Mouse (Mus musculus): ENCODE data around the gene Aars. TPM values are rescaled to one million over a fixed set of nuclear protein-coding genes. Genes with fewer than 3 reads are reported as not detected.

Gene Aars
- 20.9 TPM for polyA plus RNA-seq (2015; fragmentation: Illumina TruSeq; extraction: RNeasy Lipid Tissue Mini Kit (QIAGEN cat#74804); ENCODE audit: insufficient read depth, low replicate concordance)

DNA sequence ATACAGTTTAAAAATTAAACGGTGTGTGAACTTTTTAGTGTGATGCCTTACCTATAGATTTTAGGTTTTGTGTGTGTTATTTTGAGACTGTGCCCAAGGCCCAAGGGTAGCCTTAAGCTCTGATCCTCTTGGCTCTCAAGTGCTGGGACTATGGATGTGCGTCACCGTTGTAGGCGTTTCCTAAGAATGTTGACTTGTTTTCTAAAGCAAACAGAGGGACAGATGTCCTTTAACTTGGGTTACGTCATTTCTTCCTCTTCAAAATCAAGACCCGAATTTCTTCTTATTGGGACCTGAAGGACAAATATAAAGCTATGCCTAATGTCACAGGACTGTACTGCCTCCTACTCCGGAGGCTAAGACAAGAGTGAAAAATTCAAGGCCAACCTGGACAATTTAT is at the start of gene Aars:
Gene Aars (plus strand): TSS at position 229 of the 400 bp plus-strand sequence.

DNA sequence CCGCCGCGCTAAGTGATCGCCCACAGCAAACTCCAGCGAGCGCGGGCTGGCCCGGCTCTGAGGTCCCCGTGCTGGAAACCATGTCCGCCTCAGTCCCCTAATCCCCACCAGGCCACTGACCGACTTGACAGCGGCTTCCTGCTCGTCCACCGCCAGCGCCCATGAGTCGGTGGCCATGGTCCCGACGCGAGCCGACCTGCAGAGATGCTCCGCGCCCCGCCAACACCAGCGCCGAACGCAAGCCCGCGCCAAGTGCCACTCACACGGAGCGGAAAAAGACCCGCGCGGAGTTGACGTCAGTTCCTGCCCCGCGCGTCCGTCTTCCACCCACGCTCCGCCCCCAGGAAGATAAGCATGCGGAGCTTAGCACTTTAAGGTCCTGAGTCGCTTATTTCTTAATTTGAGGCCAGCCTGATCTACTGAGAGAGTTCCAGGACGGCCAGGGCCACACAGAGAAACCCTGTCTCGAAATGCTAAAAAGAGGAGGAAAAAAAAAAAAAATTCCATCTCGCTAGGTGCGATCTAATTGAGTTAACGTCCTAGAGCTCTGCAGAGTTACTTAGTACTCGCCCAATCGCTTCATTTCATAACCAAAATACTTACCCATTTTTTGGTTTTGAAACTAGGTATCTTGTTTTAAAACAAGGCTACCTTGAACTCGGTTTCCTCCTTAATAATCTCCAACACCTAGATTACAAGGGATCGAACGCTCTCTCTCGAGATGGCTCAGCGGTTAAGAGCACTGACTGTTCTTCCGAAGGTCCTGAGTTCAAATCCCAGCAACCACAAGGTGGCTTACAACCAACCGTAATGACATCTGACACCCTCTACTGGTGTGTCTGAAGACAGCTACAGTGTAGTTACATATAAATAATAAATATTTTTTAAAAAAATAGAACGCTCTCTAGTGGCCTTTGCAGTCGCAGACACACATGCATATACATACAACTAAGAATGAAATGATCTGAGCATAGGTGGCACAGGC is 35.1 kb upstream of the Aars start, which contains the start of gene Ddx19a:
Gene Ddx19a (minus strand): TSS at position 254 of the 985 bp plus-strand sequence.

DNA sequence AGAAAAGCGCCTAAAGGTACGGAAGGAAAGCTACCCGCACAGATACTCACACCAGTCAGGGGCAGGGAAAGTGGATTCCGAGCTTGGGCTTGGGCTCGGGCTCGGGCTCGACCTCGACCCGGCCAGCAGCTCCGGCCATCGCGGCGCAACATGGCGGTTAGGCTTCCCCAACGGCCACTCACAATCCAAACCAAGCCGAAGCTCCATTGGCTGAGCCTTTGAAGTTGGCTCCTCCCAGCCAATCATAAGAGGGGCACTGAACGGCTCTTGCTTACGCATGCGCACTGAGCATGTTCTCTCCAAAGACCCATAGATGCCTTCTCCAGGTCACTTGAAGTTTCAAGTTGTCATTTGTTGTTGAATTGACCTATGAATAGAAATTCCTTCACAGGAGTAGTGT is 1.4 kb upstream of the Aars start, which contains the start of gene Ddx19b:
Gene Ddx19b (minus strand): TSS at position 180 of the 400 bp plus-strand sequence.

DNA sequence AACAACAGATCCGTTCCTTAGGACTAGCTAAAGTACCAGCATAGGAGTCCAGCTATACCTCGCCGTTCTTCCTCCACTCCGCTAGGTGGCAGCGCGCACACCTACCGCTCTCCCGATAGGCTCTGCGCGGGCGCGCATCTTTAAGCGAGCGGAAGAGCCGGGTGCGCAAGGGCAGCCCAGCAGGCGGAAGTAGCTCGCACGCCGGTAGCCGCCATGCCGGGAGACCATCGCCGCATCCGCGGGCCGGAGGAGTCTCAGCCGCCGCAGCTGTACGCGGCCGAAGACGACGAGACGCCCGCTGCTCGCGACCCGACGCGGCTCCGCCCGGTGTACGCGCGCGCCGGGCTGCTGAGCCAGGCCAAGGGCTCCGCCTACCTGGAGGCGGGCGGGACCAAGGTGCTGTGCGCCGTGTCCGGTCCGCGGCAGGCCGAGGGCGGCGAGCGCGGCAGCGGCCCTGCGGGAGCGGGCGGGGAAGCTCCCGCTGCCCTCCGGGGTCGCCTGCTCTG is 23.3 kb downstream of the Aars start, which contains the start of gene Exosc6:
Gene Exosc6 (plus strand): TSS at position 182 of the 506 bp plus-strand sequence.

DNA sequence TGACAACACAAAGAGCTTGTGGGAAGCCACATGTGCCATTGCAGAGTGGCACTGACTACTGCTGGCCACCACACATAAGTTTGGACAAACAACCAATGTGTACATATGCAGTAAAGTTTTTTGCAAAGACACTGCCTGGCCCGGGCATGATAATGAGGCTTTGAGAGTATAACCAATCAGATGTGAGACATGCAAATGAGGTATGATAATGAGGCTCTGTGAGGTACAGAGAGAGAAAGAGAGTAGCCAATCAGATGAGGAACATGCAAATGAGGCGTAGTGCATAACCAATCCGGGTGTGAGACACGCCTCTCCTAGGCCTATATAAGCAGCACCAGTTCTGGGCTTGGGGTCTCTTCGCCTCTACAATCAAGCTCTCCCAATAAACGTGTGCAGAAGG is 59.4 kb downstream of the Aars start, which contains the start of gene Clec18a:
Gene Clec18a (minus strand): TSS at position 101 of the 400 bp plus-strand sequence.

DNA sequence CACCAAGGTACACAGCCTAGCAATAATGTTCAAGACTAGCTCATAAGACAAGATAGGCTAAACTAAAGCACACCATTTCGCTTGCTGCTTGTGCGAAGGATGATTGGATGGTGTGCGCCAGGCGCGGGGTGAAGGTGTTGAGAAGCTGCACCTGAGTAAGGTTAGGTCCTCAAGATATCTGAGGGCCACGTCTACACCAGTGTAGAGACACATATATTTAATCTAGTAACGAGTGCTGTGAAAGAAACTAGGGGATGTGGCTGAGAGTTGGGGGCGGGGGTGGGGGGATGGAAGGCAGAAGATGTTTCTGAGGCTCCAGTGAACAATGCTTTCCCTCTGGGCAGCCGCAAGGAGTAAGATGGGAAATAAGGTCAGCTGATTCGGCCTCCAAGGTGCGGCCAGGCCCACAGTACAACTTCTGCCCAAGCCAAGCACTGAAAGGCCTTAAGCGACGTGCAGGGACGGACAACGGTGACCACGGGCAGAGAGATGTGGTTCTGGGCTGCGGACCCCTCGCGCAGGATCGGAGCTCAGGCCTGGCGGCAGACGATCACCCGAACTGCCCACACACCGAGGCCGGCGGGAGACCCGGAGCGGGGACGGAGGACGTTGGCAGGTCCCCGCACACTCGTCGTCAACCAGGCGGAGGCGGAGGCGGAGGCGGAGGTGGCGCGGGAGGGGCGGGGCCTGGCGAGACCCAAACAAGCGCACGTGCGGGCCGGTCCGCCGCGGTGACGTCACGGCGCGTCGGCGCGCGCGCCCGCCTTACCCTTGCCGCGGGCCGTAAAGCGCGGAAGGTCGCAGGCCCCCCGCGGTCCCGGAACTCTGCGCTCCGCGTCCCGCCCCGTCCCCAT is 61.1 kb downstream of the Aars start, which contains the start of gene Pdpr:
Gene Pdpr (plus strand): TSS at position 766 of the 854 bp plus-strand sequence.

Other genes with a start within 250 kb of the Aars start
- gene Il34, start 227.2 kb upstream of the Aars start, polyA plus RNA-seq (2015; fragmentation: Illumina TruSeq; extraction: RNeasy Lipid Tissue Mini Kit (QIAGEN cat#74804); ENCODE audit: insufficient read depth, low replicate concordance): 9.1 TPM
- gene Cog4, start 186.5 kb upstream of the Aars start, polyA plus RNA-seq (2015; fragmentation: Illumina TruSeq; extraction: RNeasy Lipid Tissue Mini Kit (QIAGEN cat#74804); ENCODE audit: insufficient read depth, low replicate concordance): 33.9 TPM
- 111 TPM for gene Sf3b3, start 186.4 kb upstream of the Aars start, polyA plus RNA-seq (2015; fragmentation: Illumina TruSeq; extraction: RNeasy Lipid Tissue Mini Kit (QIAGEN cat#74804); ENCODE audit: insufficient read depth, low replicate concordance)
- gene Fuk, start 130.7 kb upstream of the Aars start, polyA plus RNA-seq (2015; fragmentation: Illumina TruSeq; extraction: RNeasy Lipid Tissue Mini Kit (QIAGEN cat#74804); ENCODE audit: insufficient read depth, low replicate concordance): 4.3 TPM
- gene St3gal2, start 113.2 kb upstream of the Aars start, polyA plus RNA-seq (2015; fragmentation: Illumina TruSeq; extraction: RNeasy Lipid Tissue Mini Kit (QIAGEN cat#74804); ENCODE audit: insufficient read depth, low replicate concordance): 7.1 TPM
- 45.2 TPM for gene Ddx19a, start 35.3 kb upstream of the Aars start, polyA plus RNA-seq (2015; fragmentation: Illumina TruSeq; extraction: RNeasy Lipid Tissue Mini Kit (QIAGEN cat#74804); ENCODE audit: insufficient read depth, low replicate concordance)
- 18.4 TPM for gene Ddx19b, start 1.4 kb upstream of the Aars start, polyA plus RNA-seq (2015; fragmentation: Illumina TruSeq; extraction: RNeasy Lipid Tissue Mini Kit (QIAGEN cat#74804); ENCODE audit: insufficient read depth, low replicate concordance)
- gene Exosc6, start 23.2 kb downstream of the Aars start, polyA plus RNA-seq (2015; fragmentation: Illumina TruSeq; extraction: RNeasy Lipid Tissue Mini Kit (QIAGEN cat#74804); ENCODE audit: insufficient read depth, low replicate concordance): 6.0 TPM
- not detected for gene Clec18a, start 59.3 kb downstream of the Aars start, polyA plus RNA-seq (2015; fragmentation: Illumina TruSeq; extraction: RNeasy Lipid Tissue Mini Kit (QIAGEN cat#74804); ENCODE audit: insufficient read depth, low replicate concordance)
- 22.5 TPM for gene Pdpr, start 61.5 kb downstream of the Aars start, polyA plus RNA-seq (2015; fragmentation: Illumina TruSeq; extraction: RNeasy Lipid Tissue Mini Kit (QIAGEN cat#74804); ENCODE audit: insufficient read depth, low replicate concordance)
- 51.2 TPM for gene Glg1, start 226.1 kb downstream of the Aars start, polyA plus RNA-seq (2015; fragmentation: Illumina TruSeq; extraction: RNeasy Lipid Tissue Mini Kit (QIAGEN cat#74804); ENCODE audit: insufficient read depth, low replicate concordance)

Measured in spleen, adult 10 weeks (tissue).